Mouse (Mus musculus) ES-Bruce4 (cell line): ENCODE results near the gene Zbtb49. TPM values are rescaled to one million over a fixed set of nuclear protein-coding genes. Genes with fewer than 3 reads are reported as not detected.
A peak's percentile ranks its signal among the peaks of the same experiment; 100 is the strongest.

ENCODE experiments used
- H3K27ac ChIP-seq: 2 replicates; pipeline ENCODE4 v1.5.1; 2012; ENCODE audit warnings: low read length, inconsistent platforms; ENCODE audit not compliant: insufficient read depth
- H3K27me3 ChIP-seq: 2 replicates; pipeline ENCODE4 v1.6.1; 2012; ENCODE audit warnings: mild to moderate bottlenecking, low read length, inconsistent platforms; ENCODE audit not compliant: control insufficient read depth, poor library complexity, insufficient read depth, severe bottlenecking
- H3K36me3 ChIP-seq: 2 replicates; pipeline ENCODE4 v1.6.1; 2012; ENCODE audit warnings: inconsistent platforms, mild to moderate bottlenecking, low read length, moderate library complexity; ENCODE audit not compliant: control insufficient read depth, poor library complexity, insufficient read depth, severe bottlenecking
- H3K4me1 ChIP-seq: one replicate; pipeline ENCODE4 v1.8.1; 2011; ENCODE audit warnings: low read length; ENCODE audit not compliant: control insufficient read depth, insufficient read depth
- H3K4me3 ChIP-seq: 2 replicates; pipeline ENCODE4 v1.5.1; 2011; ENCODE audit warnings: low read depth, mild to moderate bottlenecking, low read length
- H3K9ac ChIP-seq: 2 replicates; pipeline ENCODE4 v1.6.1; 2012; ENCODE audit warnings: low read depth, mild to moderate bottlenecking, inconsistent platforms; ENCODE audit not compliant: poor library complexity, severe bottlenecking
- H3K9me3 ChIP-seq: replicated peaks from 2 replicates; pipeline ENCODE4 v1.6.1; 2012; ENCODE audit warnings: mild to moderate bottlenecking, low read length, inconsistent platforms; ENCODE audit not compliant: control insufficient read depth, poor library complexity, insufficient read depth, severe bottlenecking
- CTCF ChIP-seq: IDR thresholded peaks from one replicate; pipeline ENCODE4 v1.8.1; 2011; ENCODE audit warnings: low read depth, low read length
- EP300 ChIP-seq: IDR thresholded peaks from 2 replicates; pipeline ENCODE4 v1.6.1; 2011; ENCODE audit warnings: low read depth, low read length; ENCODE audit not compliant: insufficient read depth
- POLR2A ChIP-seq: IDR thresholded peaks from one replicate; pipeline ENCODE4 v1.8.1; 2011; ENCODE audit warnings: low read length; ENCODE audit not compliant: insufficient read depth
- polyA plus RNA-seq: library from polyadenylated mRNA; stranded (reverse); fragments of >200 nt; gene quantifications from 2 replicates; pipeline ENCODE4 v1.2.4, GENCODE M21; 2011; ENCODE audit warnings: low read depth; ENCODE audit not compliant: missing spikeins, insufficient read depth, insufficient read length

The Zbtb49 gene
- polyA plus RNA-seq, 1 experiment = 5.6 TPM

DNA sequence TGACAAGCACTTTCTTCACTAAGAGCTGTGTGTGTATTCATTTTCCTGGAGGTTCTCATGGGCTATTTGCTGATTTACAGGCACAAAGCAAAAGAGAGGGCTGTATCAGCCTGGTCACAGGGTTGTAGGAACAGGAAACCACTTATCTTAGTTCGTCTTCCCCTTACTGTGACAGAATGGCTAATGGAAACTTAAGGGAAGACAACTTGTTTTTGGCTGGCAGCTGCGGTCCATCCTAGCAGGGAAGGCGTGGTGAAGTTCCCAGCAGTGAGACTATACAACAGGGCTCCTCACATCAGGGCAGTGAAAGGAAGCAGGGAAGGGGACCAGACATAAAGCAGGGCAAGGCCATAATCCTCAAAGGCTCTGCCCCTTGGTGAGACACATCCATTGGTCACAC, 35.4 kb upstream of the Zbtb49 start:
- H3K9me3 ChIP-seq = no peaks in the 10 kb centered on the region
- no peak overlapping the region for H3K27ac ChIP-seq
- H3K4me3 ChIP-seq = no peak overlapping the region
- no peak overlapping the region for H3K9ac ChIP-seq
- no peaks in the 10 kb centered on the region for H3K27me3 ChIP-seq
- no peak for TF ChIP-seq EP300
- no peak for TF ChIP-seq POLR2A
- TF ChIP-seq CTCF = no peak
- no peaks in the 10 kb centered on the region for H3K4me1 ChIP-seq
- no peaks in the 10 kb centered on the region for H3K36me3 ChIP-seq

DNA sequence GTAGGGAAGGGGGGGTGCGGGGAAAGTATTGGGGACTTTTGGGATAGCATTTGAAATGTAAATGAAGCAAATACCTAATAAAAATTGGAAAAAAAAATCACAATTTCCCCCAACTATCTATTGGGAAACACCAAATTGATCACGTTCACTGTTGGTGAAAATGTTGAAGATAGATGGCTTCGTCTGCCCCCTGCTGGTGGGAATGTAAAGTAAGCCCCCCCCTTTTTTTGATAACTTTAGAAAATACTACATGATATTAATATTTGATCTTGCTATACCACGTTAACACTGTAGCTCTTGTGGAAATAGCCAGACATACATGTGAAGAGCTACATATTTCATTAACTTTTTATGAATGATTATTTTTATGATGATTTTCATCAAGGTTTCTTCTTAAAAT, 34.9 kb upstream of the Zbtb49 start:
- no peaks in the 10 kb centered on the region for H3K9me3 ChIP-seq
- H3K9ac ChIP-seq = no peak overlapping the region
- H3K4me1 ChIP-seq = no peaks in the 10 kb centered on the region
- no peak overlapping the region for H3K4me3 ChIP-seq
- no peaks in the 10 kb centered on the region for H3K36me3 ChIP-seq
- TF ChIP-seq EP300 (no peak), POLR2A (no peak), CTCF (no peak)
- no peaks in the 10 kb centered on the region for H3K27me3 ChIP-seq
- no peak overlapping the region for H3K27ac ChIP-seq

DNA sequence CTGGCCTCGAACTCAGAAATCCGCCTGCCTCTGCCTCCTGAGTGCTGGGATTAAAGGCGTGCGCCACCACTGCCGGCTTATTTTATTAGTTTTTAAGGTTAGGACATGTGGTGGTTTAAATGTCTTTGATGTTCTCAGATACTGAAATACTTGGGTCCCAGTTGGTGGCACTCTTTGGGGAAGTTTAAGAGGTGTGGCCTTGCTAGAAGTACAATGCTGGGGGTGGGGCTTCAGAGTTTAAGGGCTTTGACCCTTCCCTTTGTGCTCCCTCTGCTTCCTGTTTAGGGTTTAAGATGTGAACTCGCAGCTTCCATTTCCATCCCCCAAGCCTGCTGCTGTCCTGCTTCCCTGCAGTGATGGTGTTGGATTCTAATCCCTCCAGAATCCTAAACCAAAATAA, 21.7 kb upstream of the Zbtb49 start:
- Histone ChIP-seq H3K9ac (no peak overlapping the region), H3K27ac (no peak overlapping the region), H3K36me3 (no peaks in the 10 kb centered on the region), H3K4me3 (no peak overlapping the region), H3K27me3 (no peaks in the 10 kb centered on the region), H3K4me1 (no peaks in the 10 kb centered on the region), H3K9me3 (no peaks in the 10 kb centered on the region)
- no peak for TF ChIP-seq EP300

DNA sequence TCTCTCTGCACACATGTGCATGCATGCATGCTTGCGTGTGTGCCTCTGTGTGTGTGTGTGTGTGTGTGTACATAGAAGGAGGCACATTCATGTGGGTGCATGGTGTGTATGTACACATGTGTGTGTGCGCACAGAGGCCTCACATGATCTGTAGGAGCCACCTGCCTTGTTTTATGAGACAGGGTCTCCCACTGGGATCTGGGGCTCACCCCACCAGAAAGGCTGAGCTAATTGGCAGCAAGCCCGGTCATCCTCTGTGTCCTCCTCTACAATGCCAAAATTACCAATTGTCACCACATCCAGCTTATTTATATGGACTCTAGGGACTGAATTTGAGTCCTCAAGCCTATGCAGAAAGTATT, 21.2 kb upstream of the Zbtb49 start:
- no peak for TF ChIP-seq CTCF
- no peak for TF ChIP-seq POLR2A
- no peak for TF ChIP-seq EP300
- no peaks in the 10 kb centered on the region for H3K4me1 ChIP-seq
- H3K27ac ChIP-seq = no peak overlapping the region
- no peaks in the 10 kb centered on the region for H3K27me3 ChIP-seq
- no peak overlapping the region for H3K9ac ChIP-seq
- no peak overlapping the region for H3K4me3 ChIP-seq
- no peaks in the 10 kb centered on the region for H3K9me3 ChIP-seq
- H3K36me3 ChIP-seq = no peaks in the 10 kb centered on the region

DNA sequence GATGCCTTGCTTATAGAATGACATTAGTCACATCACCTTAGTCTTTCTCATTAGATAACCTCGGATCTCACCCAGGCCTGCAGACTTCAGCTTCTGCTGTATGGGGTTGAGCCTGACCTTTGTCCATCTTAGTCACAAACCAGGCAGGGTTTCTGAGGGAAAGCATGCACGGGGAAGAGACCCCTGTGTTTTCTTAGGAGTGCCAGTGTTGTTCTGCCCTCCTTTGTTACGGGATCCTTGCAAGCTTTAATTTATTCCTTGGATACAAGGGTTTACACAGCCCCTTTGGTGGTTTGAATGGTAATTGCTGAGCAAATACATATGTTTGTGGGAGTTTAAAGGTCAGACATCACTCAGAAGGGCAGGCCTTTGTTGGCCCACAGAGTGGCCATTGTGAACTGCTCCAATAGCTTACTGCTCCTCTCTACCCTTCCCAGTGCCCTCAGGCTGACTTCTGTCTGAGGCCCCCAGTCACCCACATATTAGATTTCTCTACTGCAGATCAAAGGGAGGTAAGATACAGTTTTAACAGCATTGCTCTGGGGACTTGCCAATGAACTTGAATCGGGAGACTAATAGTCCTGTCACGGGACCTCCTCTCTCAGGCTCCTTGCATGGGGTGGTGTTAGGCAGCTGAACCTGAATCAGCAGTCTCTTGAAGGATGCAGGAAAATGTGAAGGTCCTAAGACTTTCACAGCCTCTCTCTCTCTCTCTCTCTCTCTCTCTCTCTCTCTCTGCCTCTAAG, 20.6 kb upstream of the Zbtb49 start:
- Histone ChIP-seq H3K4me1 (no peaks in the 10 kb centered on the region), H3K4me3 (no peak overlapping the region), H3K9ac (no peak overlapping the region), H3K9me3 (no peaks in the 10 kb centered on the region), H3K27ac (no peak overlapping the region), H3K36me3 (no peaks in the 10 kb centered on the region), H3K27me3 (no peaks in the 10 kb centered on the region)
- TF ChIP-seq EP300 (no peak), POLR2A (no peak)

DNA sequence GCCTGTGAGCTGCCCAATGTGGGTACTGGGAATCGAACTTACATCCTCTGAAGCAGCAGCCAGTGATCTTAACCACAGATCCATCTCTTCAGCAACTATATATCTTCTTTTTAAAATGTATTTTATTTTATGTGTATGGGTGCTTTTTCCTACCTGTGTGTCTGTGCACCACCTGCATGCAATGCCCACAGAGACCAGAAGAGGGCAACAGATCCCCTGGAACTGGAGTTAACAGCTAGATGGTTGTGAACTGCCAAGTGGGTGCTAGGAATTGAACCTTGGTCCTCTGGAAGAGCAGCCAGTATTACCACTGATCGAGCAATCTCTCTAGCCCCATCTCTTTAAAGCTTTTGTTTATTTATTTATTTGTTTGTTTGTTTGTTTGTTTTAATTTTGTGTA, 16.4 kb upstream of the Zbtb49 start:
- Histone ChIP-seq H3K9ac (no peak overlapping the region), H3K36me3 (peaks cover 19% of the 10 kb centered on the region), H3K27ac (no peak overlapping the region), H3K27me3 (no peaks in the 10 kb centered on the region), H3K9me3 (no peaks in the 10 kb centered on the region), H3K4me1 (no peaks in the 10 kb centered on the region), H3K4me3 (no peak overlapping the region)
- TF ChIP-seq EP300 = no peak
- TF ChIP-seq CTCF = peak; percentile 48
- TF ChIP-seq POLR2A = no peak

DNA sequence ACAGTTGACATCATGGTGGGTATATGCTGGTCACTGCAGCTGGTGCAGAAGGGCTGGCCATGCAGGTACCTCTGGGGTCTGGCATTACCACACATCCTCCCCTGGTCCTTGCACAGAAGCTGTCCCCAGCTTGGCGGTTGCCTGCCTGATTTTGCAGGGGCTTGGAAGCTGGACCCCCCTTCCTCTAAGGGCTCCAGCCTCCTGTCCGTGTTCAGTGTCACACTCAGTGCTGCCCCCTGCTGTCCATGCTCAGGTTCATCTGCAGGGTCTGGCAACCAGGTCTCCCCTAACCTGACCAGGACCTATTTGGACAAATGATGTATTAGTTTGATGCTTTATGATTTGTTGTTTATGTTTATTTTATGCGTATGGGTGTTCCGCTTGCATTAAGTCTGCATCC, 15.2 kb upstream of the Zbtb49 start:
- H3K4me3 ChIP-seq = no peak overlapping the region
- no peak overlapping the region for H3K9ac ChIP-seq
- H3K27ac ChIP-seq = no peak overlapping the region
- H3K9me3 ChIP-seq = no peaks in the 10 kb centered on the region
- TF ChIP-seq EP300 (no peak), CTCF (peak; percentile 86), POLR2A (no peak)
- H3K27me3 ChIP-seq = no peaks in the 10 kb centered on the region
- H3K4me1 ChIP-seq = no peaks in the 10 kb centered on the region
- H3K36me3 ChIP-seq = peaks cover 31% of the 10 kb centered on the region
